Mouse (Mus musculus) ES-E14 (cell line): ENCODE data around the gene Jade1.

Experiments
- CHD2 ChIP-seq: IDR thresholded peaks from 2 replicates; pipeline ENCODE4 v1.6.1; 2014; ENCODE audit warnings: mild to moderate bottlenecking, low read depth, low read length, inconsistent platforms
- ZC3H11A ChIP-seq: IDR thresholded peaks from 2 replicates; pipeline ENCODE4 v1.6.1; 2012; ENCODE audit warnings: low read depth, mild to moderate bottlenecking, inconsistent platforms, low read length, borderline replicate concordance

GRCm38 (mm10) chr3:41528291-41528969 is 27.1 kb upstream of the Jade1 start:
- TF ChIP-seq CHD2 (no peak), ZC3H11A (no peak)
